Mouse (Mus musculus) ES-E14 (cell line): ENCODE data around the gene Olfr452.

Experiments used
- MAFK ChIP-seq: IDR thresholded peaks from 2 replicates; pipeline ENCODE4 v1.6.1; 2014; ENCODE audit warnings: mild to moderate bottlenecking, low read depth, low read length, inconsistent platforms; ENCODE audit not compliant: insufficient read depth
- ZNF384 ChIP-seq: IDR thresholded peaks from 2 replicates; pipeline ENCODE4 v1.6.1; 2012; ENCODE audit warnings: low read depth, low read length, inconsistent platforms

DNA sequence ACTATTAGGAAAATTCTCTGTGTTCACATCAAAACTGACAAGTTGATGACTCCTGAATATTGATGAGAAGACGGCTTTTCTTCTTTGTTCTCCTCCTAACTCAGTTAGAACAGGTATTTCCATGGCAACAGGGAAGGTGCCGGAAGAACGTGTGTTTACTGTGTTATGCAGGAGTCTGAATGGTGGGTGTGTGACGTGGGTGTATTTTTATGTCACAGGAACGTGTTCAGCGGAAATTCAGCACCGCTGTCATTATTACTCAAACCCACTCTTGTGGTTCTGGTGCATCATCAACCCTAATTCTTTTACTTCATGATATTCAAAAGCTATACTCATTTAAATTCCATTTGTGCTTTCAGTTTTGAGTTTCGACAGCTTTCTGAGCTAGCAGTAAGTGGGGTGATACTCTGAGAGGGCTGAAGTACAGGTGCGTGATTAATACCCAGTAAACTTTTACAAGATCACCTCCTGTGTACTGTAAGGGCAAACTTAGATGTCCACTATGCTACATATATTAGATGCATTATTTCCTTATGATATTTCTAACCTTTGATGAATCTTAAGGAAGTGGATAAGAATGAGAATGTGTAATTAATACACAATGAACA, 6.2 kb downstream of the Olfr452 start:
- TF ChIP-seq ZNF384 (no peak), MAFK (no peak)
